Mouse (Mus musculus): ENCODE data around the gene 4930486L24Rik. TPM values are rescaled to one million over a fixed set of nuclear protein-coding genes. Genes with fewer than 3 reads are reported as not detected.

The 4930486L24Rik gene
- total RNA-seq, 2 experiments from 2014 or later: not detected

Other genes with a start within 250 kb of the 4930486L24Rik start
- not detected for gene BC051665, start 78.1 kb downstream of the 4930486L24Rik start, total RNA-seq (2021)
- not detected for gene Ctsll3, start 61.6 kb downstream of the 4930486L24Rik start, total RNA-seq (2021)
- 1 to 10 TPM in 1 of 2 experiments, under 1 TPM in 1; 0.48 to 1.0 TPM for gene Gm49392, start 32.4 kb upstream of the 4930486L24Rik start, total RNA-seq (2021)
- gene Ctla2b, start 33.0 kb upstream of the 4930486L24Rik start, total RNA-seq (2021): 1 to 10 TPM; 2.7 to 3.1 TPM
- not detected for gene Tpbpb, start 40.4 kb upstream of the 4930486L24Rik start, total RNA-seq (2021)
- gene Gm49393, start 71.1 kb upstream of the 4930486L24Rik start, total RNA-seq (2021): not detected
- gene Gm49391, start 72.1 kb upstream of the 4930486L24Rik start, total RNA-seq (2021): 1 to 10 TPM in 1 of 2 experiments, not detected in 1; 1.0 TPM
- 10 to 100 TPM; 18.2 to 24.3 TPM for gene Ctla2a, start 72.2 kb upstream of the 4930486L24Rik start, total RNA-seq (2021)
- not detected for gene Tpbpa, start 77.5 kb upstream of the 4930486L24Rik start, total RNA-seq (2021)
- gene Ctsj, start 141.5 kb upstream of the 4930486L24Rik start, total RNA-seq (2021): not detected
- gene Ctsq, start 176.2 kb upstream of the 4930486L24Rik start, total RNA-seq (2021): not detected